Mouse (Mus musculus): Measurements from ENCODE around the gene Ccdc62. TPM values are rescaled to one million over a fixed set of nuclear protein-coding genes. Genes with fewer than 3 reads are reported as not detected.

The Ccdc62 gene
- polyA plus RNA-seq, 1 experiment from 2014 or later = 5.7 TPM

DNA sequence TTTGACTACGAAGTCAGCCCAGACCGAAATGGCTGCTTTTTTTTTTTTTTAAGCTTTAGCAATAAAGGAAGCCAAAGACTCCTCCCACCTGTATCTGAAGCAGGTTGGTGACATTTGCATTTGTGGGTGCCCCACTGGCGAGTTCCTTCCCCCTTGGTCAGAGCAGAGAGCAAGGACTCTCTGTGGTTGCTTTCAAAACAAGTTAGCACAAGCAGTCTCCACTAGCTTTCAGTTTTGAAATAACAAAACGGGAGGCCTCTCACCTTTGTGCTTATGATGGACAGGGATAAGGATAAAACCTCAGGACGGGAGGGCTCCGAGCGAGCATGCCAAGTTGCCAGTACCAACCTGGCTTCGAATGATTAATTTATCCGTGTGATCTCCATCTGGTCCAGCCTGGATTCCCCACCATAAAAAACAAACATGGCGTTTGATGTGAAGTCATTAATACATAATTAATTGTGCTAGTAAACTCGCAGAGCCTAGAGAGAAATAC lies 44.2 kb downstream of the Ccdc62 start:
- DNase-seq (ENCODE audit: low spot score) = no peak
- WGBS = 46% methylated on average over 11 of the region's 11 CpGs
- no peak overlapping the region for H3K27ac ChIP-seq (replicated peaks)
- peaks cover 49% of the 10 kb centered on the region for H3K27me3 ChIP-seq (ENCODE audit: low read depth, poor library complexity, severe bottlenecking)
- H3K4me3 ChIP-seq = peak overlapping the region; percentile 75
- peaks cover 42% of the 10 kb centered on the region for H3K4me1 ChIP-seq
- H3K36me3 ChIP-seq = no peaks in the 10 kb centered on the region
- no peaks in the 10 kb centered on the region for H3K9me3 ChIP-seq (replicated peaks)

DNA sequence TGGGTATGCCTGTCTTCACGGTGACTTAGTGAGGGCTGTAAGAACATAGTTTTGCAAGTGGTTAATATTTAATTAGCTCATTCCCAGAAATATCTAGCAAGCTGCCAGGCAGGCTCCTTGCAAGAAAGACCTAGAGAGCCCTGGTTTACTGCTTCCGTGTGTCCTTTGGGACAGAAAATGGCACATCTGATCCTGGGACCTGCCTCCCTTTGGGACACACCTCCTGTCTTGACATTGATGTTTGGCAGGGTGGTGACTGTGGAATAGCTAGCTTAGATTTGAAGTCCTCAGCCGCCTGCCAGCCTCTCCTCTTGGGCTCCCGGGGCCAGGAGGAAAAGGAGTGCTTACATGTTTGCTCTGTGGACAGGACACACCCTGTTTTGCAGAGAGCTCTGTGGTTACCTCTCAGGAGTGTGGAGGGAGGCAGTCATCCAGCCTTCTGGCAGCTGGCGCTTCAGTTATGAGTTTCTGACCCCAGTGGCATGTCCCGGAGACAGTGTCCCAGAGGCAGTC lies 45.2 kb downstream of the Ccdc62 start:
- Histone ChIP-seq H3K9me3 (replicated peaks) (no peaks in the 10 kb centered on the region), H3K4me1 (peaks cover 48% of the 10 kb centered on the region), H3K27ac (replicated peaks) (no peak overlapping the region), H3K27me3 (ENCODE audit: low read depth, poor library complexity, severe bottlenecking) (peaks cover 49% of the 10 kb centered on the region), H3K4me3 (no peak overlapping the region), H3K36me3 (no peaks in the 10 kb centered on the region)
- DNase-seq (ENCODE audit: low spot score) = no peak
- WGBS = 89% methylated on average over 6 of the region's 6 CpGs

DNA sequence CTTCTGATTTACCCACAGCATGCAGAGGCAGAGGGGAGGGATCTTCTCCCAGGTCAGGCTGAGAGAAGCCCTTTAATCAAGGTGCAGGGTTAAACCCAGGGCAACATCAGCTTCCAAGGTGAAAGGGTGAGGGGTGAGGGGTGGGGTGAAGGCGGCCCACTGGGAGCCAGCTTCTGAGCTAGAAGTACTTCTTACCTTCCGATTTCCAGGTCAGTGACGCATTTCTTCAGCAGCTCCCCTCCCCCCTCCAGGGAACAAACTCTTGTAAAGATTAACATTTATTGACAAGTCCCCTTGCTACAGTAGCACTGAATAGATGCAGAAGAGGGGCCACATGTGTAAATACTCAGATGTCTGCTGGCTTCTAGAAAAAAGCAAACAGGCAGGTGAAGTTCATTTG lies 46.8 kb downstream of the Ccdc62 start:
- no peak for DNase-seq (ENCODE audit: low spot score)

DNA sequence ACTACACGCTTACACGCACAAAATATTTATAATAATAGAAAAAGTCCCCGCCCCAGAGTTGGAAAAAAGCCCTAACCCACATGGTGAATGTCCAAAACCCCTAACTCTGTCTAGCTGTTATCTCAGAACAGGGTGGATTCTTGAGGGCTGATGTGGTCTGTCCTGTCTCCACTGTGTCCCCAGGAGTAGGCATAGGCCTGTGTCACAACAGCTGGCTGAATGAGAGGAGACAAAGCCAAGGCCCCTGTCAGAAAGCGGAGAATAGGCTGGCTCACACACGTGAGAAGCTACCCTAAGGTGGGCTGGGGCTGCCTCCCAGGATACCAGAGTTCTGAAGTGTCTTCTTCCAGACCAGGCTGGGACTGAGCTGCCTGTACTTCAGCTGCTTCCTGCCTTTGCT lies 47.7 kb downstream of the Ccdc62 start:
- Histone ChIP-seq H3K27ac (replicated peaks) (no peak overlapping the region), H3K27me3 (ENCODE audit: low read depth, poor library complexity, severe bottlenecking) (peaks cover 35% of the 10 kb centered on the region), H3K9me3 (replicated peaks) (no peaks in the 10 kb centered on the region), H3K36me3 (no peaks in the 10 kb centered on the region), H3K4me1 (peaks cover 46% of the 10 kb centered on the region), H3K4me3 (no peak overlapping the region)
- no peak for DNase-seq (ENCODE audit: low spot score)
- WGBS = 86% methylated on average over 5 of the region's 5 CpGs

More for the DNA sequence above, 46.8 kb downstream of the Ccdc62 start:
- H3K9me3 ChIP-seq (replicated peaks) = no peaks in the 10 kb centered on the region
- no peak overlapping the region for H3K4me3 ChIP-seq
- peaks cover 48% of the 10 kb centered on the region for H3K4me1 ChIP-seq
- H3K36me3 ChIP-seq = no peaks in the 10 kb centered on the region
- no peak overlapping the region for H3K27ac ChIP-seq (replicated peaks)
- peaks cover 44% of the 10 kb centered on the region for H3K27me3 ChIP-seq (ENCODE audit: low read depth, poor library complexity, severe bottlenecking)
- WGBS = 55% methylated on average over 3 of the region's 3 CpGs

DNA sequence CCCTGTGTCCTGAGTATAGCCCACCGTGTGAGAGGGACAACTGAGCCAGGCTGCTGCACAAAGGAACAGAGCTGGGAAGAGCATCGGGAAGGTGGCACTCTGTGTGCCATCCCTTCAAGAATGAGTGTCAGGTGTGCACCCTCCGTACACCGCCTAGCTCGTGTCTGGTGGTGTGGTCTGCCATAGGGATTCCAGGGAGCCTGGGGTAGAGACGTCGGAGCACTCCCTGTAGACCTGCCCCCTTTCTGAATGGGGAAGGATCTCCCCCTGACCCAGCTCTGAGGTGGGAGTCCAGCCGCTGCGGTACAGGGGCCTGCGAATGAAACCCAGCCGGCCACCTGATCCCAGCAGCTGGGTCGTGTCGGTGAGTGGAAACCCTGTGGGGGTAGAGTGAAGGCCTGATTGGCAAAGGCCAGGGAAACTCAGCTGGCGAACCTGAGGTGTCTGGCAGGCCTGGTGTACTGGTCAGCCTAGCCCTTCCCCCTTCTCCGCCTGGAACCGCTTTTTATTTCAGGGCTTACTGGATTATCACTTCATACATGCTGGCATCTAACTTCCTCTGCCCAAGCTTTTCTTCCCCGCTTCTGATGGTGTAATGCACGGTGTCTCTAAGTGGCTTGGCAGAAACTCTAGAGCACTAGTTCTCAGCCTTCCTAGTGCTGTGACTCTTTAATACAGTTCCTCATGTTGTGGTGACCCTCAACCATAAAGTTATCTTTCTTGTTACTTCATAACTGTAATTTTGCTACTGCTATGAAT lies 48.9 kb downstream of the Ccdc62 start:
- DNase-seq (ENCODE audit: low spot score) = no peak
- H3K4me1 ChIP-seq = peaks cover 35% of the 10 kb centered on the region
- WGBS = 82% methylated on average over 18 of the region's 18 CpGs

DNA sequence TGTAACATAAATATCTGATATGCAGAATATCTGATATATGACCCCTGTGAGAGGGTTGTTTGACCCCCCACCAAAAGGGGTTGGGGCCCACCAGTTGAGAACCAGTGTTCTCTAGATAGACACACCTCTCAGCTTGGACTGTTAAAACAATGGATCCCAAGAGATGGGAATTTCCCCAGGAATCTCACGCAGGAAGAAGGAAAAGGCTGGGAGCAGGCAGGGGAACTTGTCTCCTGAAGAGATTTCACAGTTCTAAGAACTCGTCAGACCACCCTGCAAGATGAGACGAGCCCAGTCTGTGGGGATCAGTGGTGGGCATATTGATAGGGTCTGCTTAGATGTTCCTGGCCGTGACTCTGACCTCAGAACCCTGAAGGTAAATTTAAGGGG lies 49.5 kb downstream of the Ccdc62 start:
- H3K36me3 ChIP-seq = no peaks in the 10 kb centered on the region
- no peak overlapping the region for H3K4me3 ChIP-seq
- no peaks in the 10 kb centered on the region for H3K9me3 ChIP-seq (replicated peaks)
- no peak overlapping the region for H3K27ac ChIP-seq (replicated peaks)
- WGBS = 76% methylated on average over 4 of the region's 4 CpGs
- peaks cover 30% of the 10 kb centered on the region for H3K4me1 ChIP-seq
- peaks cover 20% of the 10 kb centered on the region for H3K27me3 ChIP-seq (ENCODE audit: low read depth, poor library complexity, severe bottlenecking)
- no peak for DNase-seq (ENCODE audit: low spot score)

More for the DNA sequence above, 48.9 kb downstream of the Ccdc62 start:
- Histone ChIP-seq H3K9me3 (replicated peaks) (no peaks in the 10 kb centered on the region), H3K36me3 (no peaks in the 10 kb centered on the region), H3K4me3 (no peak overlapping the region), H3K27me3 (ENCODE audit: low read depth, poor library complexity, severe bottlenecking) (peaks cover 25% of the 10 kb centered on the region), H3K27ac (replicated peaks) (no peak overlapping the region)

DNA sequence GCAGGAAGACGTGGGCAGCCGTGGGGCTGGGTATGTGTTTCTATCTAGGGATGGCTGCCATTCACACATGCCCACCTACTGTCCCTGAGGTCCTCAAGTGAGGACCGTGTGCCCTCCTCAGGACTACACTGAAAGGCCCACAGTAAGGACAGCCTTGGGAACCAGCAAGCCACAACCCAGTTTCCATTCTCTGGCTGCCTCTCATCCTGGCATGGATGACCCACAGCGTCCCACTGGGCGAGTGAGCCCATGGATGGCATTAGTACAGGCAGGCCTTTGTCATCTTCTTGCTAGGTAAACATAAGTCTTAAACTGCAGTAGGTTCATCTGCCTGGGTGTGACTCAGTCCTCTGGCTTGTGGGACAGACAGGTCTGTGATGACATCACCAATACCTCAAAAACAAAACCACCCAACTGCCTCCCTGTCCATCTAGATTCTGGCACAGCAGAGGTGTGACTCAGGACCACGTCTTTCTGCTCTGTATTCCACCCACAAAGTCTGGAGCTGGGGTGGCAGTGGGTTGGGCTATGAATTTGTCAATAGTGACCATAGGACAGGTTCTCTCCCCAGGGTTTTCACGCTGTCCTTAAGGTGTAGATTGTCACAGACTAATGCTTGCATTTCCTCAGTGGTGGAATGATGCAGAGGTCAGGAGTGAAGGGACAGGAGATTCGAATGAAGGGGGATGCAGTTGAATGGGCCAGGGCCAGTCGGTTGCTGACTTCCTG lies 50.2 kb downstream of the Ccdc62 start:
- WGBS = 85% methylated on average over 9 of the region's 9 CpGs
- H3K27me3 ChIP-seq (ENCODE audit: low read depth, poor library complexity, severe bottlenecking) = peaks cover 13% of the 10 kb centered on the region
- no peak for DNase-seq (ENCODE audit: low spot score)
- no peaks in the 10 kb centered on the region for H3K9me3 ChIP-seq (replicated peaks)
- H3K4me1 ChIP-seq = peaks cover 30% of the 10 kb centered on the region
- no peak overlapping the region for H3K27ac ChIP-seq (replicated peaks)
- H3K4me3 ChIP-seq = no peak overlapping the region
- no peaks in the 10 kb centered on the region for H3K36me3 ChIP-seq

DNA sequence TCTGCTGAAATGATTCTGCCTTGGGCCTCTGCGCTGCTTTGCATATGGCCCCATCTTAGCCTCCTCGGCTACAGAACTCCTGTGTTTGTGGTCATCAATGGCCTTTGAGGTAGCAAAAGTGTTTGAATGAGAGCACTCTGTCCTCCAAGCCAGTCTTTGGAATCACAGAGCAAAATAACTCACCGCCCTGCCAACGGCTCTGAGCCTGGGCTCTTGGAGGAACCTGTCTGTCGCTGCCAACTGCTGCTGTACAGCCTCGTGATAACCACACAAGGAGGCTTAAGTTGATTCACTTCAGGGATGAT lies 50.7 kb downstream of the Ccdc62 start:
- no peaks in the 10 kb centered on the region for H3K36me3 ChIP-seq
- no peak overlapping the region for H3K4me3 ChIP-seq
- H3K27me3 ChIP-seq (ENCODE audit: low read depth, poor library complexity, severe bottlenecking) = peaks cover 7% of the 10 kb centered on the region; the same call in 1 of the 2 replicates
- no peak for DNase-seq (ENCODE audit: low spot score)
- H3K27ac ChIP-seq (replicated peaks) = no peak overlapping the region
- no peaks in the 10 kb centered on the region for H3K9me3 ChIP-seq (replicated peaks)
- H3K4me1 ChIP-seq = peaks cover 28% of the 10 kb centered on the region
- 89% methylated on average over 6 of the region's 6 CpGs for WGBS

DNA sequence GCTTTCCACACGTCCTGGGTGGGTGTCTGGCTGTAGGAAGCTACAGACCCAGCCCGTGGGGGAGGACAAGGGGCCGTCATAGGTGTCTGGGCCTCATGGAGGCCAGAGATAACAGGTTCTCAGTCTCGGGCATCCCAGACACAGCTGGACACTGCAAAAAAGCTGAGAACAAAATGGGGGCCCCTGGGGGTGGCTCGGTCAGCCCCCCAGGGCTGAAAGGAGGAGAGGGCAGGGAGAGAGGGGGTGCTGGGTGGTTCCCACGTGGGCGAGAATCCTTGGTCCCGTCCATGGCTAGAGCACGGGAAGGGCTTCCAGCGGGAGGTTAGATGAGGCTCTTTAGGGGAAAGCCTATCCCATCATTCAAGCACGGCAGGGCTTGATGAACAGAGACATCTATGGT lies 52.4 kb downstream of the Ccdc62 start:
- H3K36me3 ChIP-seq = no peaks in the 10 kb centered on the region
- H3K4me1 ChIP-seq = peaks cover 28% of the 10 kb centered on the region
- no peaks in the 10 kb centered on the region for H3K9me3 ChIP-seq (replicated peaks)
- no peaks in the 10 kb centered on the region for H3K27me3 ChIP-seq (ENCODE audit: low read depth, poor library complexity, severe bottlenecking)
- 84% methylated on average over 11 of the region's 11 CpGs for WGBS
- no peak for DNase-seq (ENCODE audit: low spot score)
- H3K4me3 ChIP-seq = no peak overlapping the region
- no peak overlapping the region for H3K27ac ChIP-seq (replicated peaks)

DNA sequence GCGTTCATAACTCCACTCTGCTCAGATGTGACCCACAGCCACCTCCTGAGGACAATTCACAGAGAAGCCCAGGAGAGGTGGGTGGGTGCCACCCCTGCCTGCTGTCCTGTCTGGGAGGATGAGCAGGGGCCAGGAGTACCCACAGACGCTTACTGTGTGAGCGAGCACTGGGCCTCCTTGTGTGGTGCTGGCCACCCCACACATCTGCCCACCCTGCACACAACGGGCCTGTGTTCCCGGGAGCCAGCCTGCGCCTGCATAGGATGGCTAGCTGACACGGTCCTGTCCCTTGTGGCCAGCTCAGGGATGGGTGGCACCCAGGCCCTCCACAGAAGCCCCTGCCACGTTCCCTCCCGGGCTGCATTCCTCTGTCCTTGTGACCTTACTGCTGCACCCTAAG lies 55.0 kb downstream of the Ccdc62 start:
- Histone ChIP-seq H3K4me1 (peaks cover 29% of the 10 kb centered on the region), H3K36me3 (no peaks in the 10 kb centered on the region), H3K4me3 (no peak overlapping the region), H3K9me3 (replicated peaks) (no peaks in the 10 kb centered on the region), H3K27me3 (ENCODE audit: low read depth, poor library complexity, severe bottlenecking) (0 out of 2 replicates have a peak, but pooled peaks cover 4% of the 10 kb centered on the region), H3K27ac (replicated peaks) (peak overlapping the region; percentile 49)
- WGBS = 88% methylated on average over 9 of the region's 9 CpGs
- DNase-seq (ENCODE audit: low spot score) = no peak

DNA sequence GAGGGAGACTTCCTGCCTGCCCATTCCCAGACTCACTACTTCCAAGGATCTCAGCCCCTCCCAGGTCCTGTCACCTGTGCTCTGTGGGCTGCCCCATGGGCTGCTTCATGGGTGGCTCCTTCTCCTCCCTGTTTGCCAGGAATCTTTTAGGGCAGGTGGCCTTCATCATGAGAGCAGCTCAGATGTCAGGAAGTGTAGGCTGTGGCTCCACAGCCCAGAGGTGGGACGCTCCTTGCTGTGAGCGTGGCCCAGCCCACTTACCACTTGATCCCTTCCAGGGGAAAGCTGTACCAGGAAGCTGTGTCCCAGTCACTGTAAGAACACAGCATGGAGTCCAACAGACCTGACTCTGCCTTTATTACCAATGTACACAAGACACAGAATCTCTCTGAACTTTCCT lies 56.4 kb downstream of the Ccdc62 start:
- H3K27ac ChIP-seq (replicated peaks) = no peak overlapping the region
- no peak overlapping the region for H3K4me3 ChIP-seq
- H3K4me1 ChIP-seq = peaks cover 35% of the 10 kb centered on the region
- no peaks in the 10 kb centered on the region for H3K36me3 ChIP-seq
- WGBS = 74% methylated on average over 2 of the region's 2 CpGs
- H3K9me3 ChIP-seq (replicated peaks) = no peaks in the 10 kb centered on the region
- H3K27me3 ChIP-seq (ENCODE audit: low read depth, poor library complexity, severe bottlenecking) = 0 out of 2 replicates have a peak, but pooled peaks cover 4% of the 10 kb centered on the region
- no peak for DNase-seq (ENCODE audit: low spot score)

DNA sequence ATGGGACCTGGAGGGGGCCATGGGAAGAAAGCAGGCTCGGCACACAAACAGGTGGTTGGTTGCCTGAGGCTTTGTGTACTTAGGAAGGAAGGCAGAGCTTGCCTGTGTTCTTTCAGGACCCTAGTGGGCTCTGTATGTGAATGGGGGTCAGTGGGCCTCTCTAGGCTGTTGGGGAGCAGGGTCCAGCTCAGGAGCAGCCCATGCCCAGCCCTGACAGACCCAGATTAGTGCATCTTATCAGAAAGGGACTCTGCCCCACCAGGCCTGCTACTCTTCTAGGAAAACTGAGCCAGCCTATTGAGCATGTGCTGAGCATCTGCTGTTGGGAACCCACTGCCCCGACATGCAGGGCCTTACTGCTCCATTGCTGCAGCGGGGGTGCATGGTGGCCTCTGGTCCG lies 57.0 kb downstream of the Ccdc62 start:
- Histone ChIP-seq H3K36me3 (no peaks in the 10 kb centered on the region), H3K27me3 (ENCODE audit: low read depth, poor library complexity, severe bottlenecking) (0 out of 2 replicates have a peak, but pooled peaks cover 4% of the 10 kb centered on the region), H3K4me1 (peaks cover 38% of the 10 kb centered on the region), H3K27ac (replicated peaks) (peak overlapping the region; percentile 38; the same call in 1 of the 2 replicates), H3K9me3 (replicated peaks) (no peaks in the 10 kb centered on the region), H3K4me3 (no peak overlapping the region)
- WGBS = 79% methylated on average over 4 of the region's 4 CpGs
- no peak for DNase-seq (ENCODE audit: low spot score)

Measured in midbrain, embryonic 10.5 days (tissue).